Mouse (Mus musculus) intestine, postnatal 0 days (tissue): ENCODE results near the gene Fgfr2. TPM values are rescaled to one million over a fixed set of nuclear protein-coding genes. Genes with fewer than 3 reads are reported as not detected.
"Not testable (repeated sequence)": the region's sequence is repeated elsewhere in the genome, so short reads cannot be mapped to it uniquely, and the experiment has no call there.

Source experiments
- ATAC-seq: fragments of 200-750 bp; cut with Nextera tagmentation; 2 replicates; pipeline ENCODE4 v1.8.0; 2017; ENCODE audit warnings: mild to moderate bottlenecking, moderate TSS enrichment, moderate library complexity
- H3K27ac ChIP-seq: fragments of 300-500 bp; sonication (generic); 2 replicates; pipeline ENCODE4 v1.5.1; 2014; ENCODE audit warnings: mild to moderate bottlenecking, low read depth, low read length, moderate library complexity
- H3K27me3 ChIP-seq: fragments of 300-500 bp; sonication (generic); replicated peaks from 2 replicates; pipeline ENCODE4 v1.6.1; 2014; ENCODE audit warnings: low read length, mixed read lengths; ENCODE audit not compliant: control insufficient read depth, insufficient read depth
- H3K36me3 ChIP-seq: fragments of 300-500 bp; sonication (generic); 2 replicates; pipeline ENCODE4 v1.6.1; 2014; ENCODE audit warnings: mild to moderate bottlenecking, moderate library complexity; ENCODE audit not compliant: control insufficient read depth, insufficient read depth
- H3K4me1 ChIP-seq: fragments of 300-500 bp; sonication (generic); replicated peaks from 2 replicates; pipeline ENCODE4 v1.6.1; 2014; ENCODE audit warnings: antibody characterized with exemption, low read length, mixed read lengths; ENCODE audit not compliant: control insufficient read depth, insufficient read depth
- H3K4me2 ChIP-seq: fragments of 300-500 bp; sonication (generic); replicated peaks from 2 replicates; pipeline ENCODE4 v1.6.1; 2014; ENCODE audit warnings: low read depth, mild to moderate bottlenecking, moderate library complexity
- H3K4me3 ChIP-seq: fragments of 300-500 bp; sonication (generic); 2 replicates; pipeline ENCODE4 v1.5.1; 2014; ENCODE audit warnings: low read depth, low read length
- H3K9ac ChIP-seq: fragments of 300-500 bp; sonication (generic); 2 replicates; pipeline ENCODE4 v1.6.1; 2014; ENCODE audit warnings: mild to moderate bottlenecking, low read depth, low read length
- H3K9me3 ChIP-seq: fragments of 300-500 bp; sonication (generic); 2 replicates; pipeline ENCODE4 v1.6.1; 2016; ENCODE audit warnings: mixed run types; ENCODE audit not compliant: control insufficient read depth
- CTCF ChIP-seq: sonication (generic); IDR thresholded peaks from 2 replicates; pipeline ENCODE4 v1.5.1; 2016; ENCODE audit warnings: low read depth, mild to moderate bottlenecking, control low read depth, antibody characterized with exemption, moderate library complexity
- WGBS: fragments of 180-500 bp; shearing (Covaris S2); extraction: QIAGEN DNeasy Blood & Tissue Kit; methylation state at CpG from one replicate; pipeline ENCODE4 v1.1.7; 2014; 5-methylcytosine and 5-hydroxymethylcytosine counted together
- polyA plus RNA-seq: library from polyadenylated mRNA; unstranded; fragments of >200 nt; fragmentation: Nextera tagmentation; extraction: Ambion mirVana; gene quantifications from 2 replicates; pipeline ENCODE4 v1.2.1, GENCODE M21; 2015

Gene Fgfr2
- polyA plus RNA-seq, 1 experiment from 2014 or later = 29.5 TPM

DNA sequence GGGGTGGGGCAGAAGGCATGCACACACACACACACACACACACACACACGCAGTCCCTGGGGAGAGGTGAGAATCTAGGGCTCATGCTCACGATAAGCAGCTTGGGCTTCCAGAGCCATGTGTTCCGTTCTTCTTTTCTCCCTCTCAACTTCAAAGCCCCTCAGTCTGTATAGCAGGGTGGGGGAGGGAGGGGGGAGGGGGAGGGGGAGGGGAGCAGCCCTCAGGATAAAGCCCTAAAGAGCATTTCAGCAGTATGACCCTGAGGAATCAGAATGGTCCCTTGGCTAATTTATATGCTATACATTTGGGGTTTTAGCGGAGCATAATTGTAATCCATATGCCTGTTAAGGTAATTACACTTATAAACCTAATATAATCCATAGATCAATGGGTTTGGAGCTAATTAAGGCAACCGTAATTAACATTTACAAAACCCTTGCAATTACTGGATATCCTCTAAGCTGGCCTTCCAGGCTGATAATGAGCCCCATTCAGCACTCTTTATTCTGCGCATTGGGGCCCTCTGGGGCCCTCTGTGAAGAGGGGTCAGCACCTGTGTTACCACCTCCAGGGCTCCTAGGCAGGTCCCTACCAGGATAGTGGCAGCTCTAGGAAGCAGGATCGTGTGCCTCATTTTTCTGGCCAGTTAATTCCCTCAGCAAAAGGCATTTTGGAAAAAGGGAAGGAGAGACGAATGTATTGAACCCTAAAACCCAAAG is 457.3 kb downstream of the Fgfr2 start:
- Histone ChIP-seq H3K4me2 (no peak overlapping the region), H3K9ac (no peak overlapping the region), H3K9me3 (no peaks in the 10 kb centered on the region), H3K27ac (no peak overlapping the region), H3K4me3 (no peak overlapping the region), H3K27me3 (no peaks in the 10 kb centered on the region), H3K4me1 (no peaks in the 10 kb centered on the region), H3K36me3 (no peaks in the 10 kb centered on the region)
- no peak for TF ChIP-seq CTCF
- ATAC-seq = no peak
- 83% methylated on average over 8 of the region's 8 CpGs for WGBS

DNA sequence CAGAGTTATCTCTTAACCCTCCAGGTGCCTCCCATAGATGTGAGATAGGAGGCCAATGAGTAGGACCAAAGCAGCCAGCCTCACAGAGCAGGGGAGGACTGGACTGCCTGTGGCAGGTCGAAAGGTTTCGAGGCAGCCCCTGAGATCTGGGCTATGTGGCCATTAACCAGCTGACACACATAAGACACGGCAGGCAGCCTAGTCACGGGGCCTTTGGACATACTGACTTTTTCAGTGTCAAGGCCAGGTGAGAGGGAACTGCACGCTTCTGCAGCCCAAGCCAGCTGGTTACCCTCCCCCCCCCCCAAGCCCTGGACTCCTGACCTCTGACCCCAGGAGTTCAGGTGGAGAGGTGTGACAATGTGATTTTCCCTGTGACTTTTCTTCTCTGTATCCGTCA is 458.3 kb downstream of the Fgfr2 start:
- no peak overlapping the region for H3K4me2 ChIP-seq
- H3K27ac ChIP-seq = no peak overlapping the region
- ATAC-seq = peak; percentile 34
- H3K27me3 ChIP-seq = no peaks in the 10 kb centered on the region
- H3K4me1 ChIP-seq = peaks cover 5% of the 10 kb centered on the region; the same call in 1 of the 2 replicates
- TF ChIP-seq CTCF = no peak
- 76% methylated on average over 6 of the region's 6 CpGs for WGBS
- no peaks in the 10 kb centered on the region for H3K9me3 ChIP-seq
- no peaks in the 10 kb centered on the region for H3K36me3 ChIP-seq
- H3K9ac ChIP-seq = no peak overlapping the region
- no peak overlapping the region for H3K4me3 ChIP-seq

DNA sequence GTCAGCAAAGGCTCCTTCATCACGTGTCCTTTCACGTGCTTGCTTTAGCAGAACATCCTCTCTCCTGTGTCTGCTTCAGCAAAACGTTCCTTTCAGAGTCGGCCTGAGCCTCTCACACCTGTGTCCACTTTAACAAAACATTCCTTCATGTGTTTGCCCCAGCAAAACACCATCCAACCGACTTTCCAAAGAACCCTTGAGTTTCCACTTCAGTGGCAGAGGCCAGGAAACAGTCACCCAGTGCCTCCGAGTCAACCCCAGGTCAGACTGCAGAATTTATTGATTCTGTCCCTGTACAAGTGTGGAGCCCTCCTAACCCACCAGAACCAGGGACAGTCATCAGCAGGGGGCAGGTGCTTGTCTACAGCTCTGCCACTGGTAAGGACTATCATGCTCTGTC is 460.3 kb downstream of the Fgfr2 start:
- ATAC-seq, H3K9ac ChIP-seq, H3K27me3 ChIP-seq, H3K9me3 ChIP-seq, H3K4me2 ChIP-seq, H3K4me1 ChIP-seq, H3K36me3 ChIP-seq, H3K4me3 ChIP-seq, H3K27ac ChIP-seq: not testable (repeated sequence)
- WGBS = 64% methylated on average over 6 of the region's 6 CpGs

DNA sequence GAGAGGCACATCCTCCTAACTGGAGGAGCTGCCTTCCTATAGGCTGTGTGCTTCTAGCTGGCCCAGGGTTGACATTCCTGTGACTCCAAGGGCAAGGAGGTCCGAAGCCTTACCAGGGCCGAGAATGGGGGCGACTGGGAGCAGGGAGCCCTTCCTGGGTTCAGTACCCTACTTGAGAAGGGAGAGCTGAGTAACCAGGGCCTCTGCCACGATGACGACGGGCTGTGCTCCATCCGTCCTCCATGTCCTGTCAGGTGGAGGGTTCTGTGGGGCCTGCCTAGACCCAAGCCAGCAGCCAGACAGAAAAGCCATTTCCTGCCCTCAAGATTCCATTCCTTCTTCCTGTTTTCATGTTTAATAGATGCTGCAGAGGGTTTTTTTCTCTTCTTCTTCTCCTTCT is 463.5 kb downstream of the Fgfr2 start:
- Histone ChIP-seq H3K36me3 (no peaks in the 10 kb centered on the region; the same call in 1 of the 2 replicates), H3K4me3 (no peak overlapping the region), H3K27me3 (no peaks in the 10 kb centered on the region), H3K4me2 (no peak overlapping the region), H3K27ac (no peak overlapping the region), H3K4me1 (peaks cover 18% of the 10 kb centered on the region; the same call in 1 of the 2 replicates), H3K9me3 (no peaks in the 10 kb centered on the region), H3K9ac (no peak overlapping the region)
- no peak for TF ChIP-seq CTCF
- 56% methylated on average over 7 of the region's 7 CpGs for WGBS
- ATAC-seq = no peak

DNA sequence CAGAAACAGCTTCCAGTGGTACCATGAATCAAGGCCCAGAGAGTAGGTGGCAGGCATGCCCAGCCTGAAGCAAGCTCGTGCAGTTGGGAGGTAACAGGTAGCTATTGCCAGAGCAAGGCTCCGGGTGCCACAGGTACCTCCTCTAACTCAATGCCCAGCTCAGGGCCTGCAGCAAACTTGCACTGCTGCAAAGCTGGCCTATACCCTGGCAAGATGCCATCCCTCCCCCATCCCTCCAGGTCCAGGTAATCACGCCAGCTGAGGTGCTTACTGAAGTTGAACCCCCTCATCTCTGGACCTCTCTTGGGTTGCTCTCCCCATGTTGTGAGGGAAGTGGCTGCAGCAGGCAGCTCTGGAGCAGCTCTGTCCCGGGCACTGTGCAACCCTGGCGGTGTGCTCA is 464.5 kb downstream of the Fgfr2 start:
- TF ChIP-seq CTCF = no peak
- Histone ChIP-seq H3K9ac (no peak overlapping the region), H3K36me3 (no peaks in the 10 kb centered on the region; the same call in 1 of the 2 replicates), H3K4me3 (no peak overlapping the region), H3K4me1 (peaks cover 18% of the 10 kb centered on the region; the same call in 1 of the 2 replicates), H3K27ac (peak overlapping the region; percentile 28), H3K9me3 (no peaks in the 10 kb centered on the region), H3K4me2 (no peak overlapping the region), H3K27me3 (no peaks in the 10 kb centered on the region)
- ATAC-seq = no peak
- 69% methylated on average over 5 of the region's 5 CpGs for WGBS

DNA sequence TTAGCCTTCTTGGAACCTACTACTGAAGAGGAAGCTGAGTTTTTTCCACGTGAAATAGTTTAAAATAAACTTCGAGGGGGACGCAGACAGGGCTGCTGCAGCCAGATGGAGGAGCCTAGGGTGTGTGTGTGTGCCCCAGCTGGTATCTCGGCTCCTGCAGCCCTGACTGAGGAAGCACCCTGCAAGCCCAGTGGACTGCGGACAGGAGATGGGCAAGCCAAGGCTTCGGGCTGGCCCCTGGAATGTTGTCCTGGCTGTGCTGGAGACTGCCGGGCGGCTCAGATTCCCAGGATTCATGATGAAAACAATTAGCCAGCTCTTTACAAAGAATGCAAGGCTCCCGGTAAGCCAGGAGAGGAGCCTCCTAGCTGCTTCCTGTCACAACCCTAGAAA is 465.1 kb downstream of the Fgfr2 start:
- Histone ChIP-seq H3K4me3 (no peak overlapping the region), H3K4me1 (peaks cover 18% of the 10 kb centered on the region; the same call in 1 of the 2 replicates), H3K9ac (no peak overlapping the region), H3K4me2 (no peak overlapping the region), H3K27ac (peak overlapping the region; percentile 28; the same call in 1 of the 2 replicates), H3K27me3 (no peaks in the 10 kb centered on the region), H3K9me3 (no peaks in the 10 kb centered on the region), H3K36me3 (no peaks in the 10 kb centered on the region; the same call in 1 of the 2 replicates)
- 40% methylated on average over 9 of the region's 9 CpGs for WGBS
- no peak for TF ChIP-seq CTCF
- no peak for ATAC-seq
